Mouse (Mus musculus): ENCODE measurements around the gene Fermt3. TPM values are rescaled to one million over a fixed set of nuclear protein-coding genes. Genes with fewer than 3 reads are reported as not detected.

The Fermt3 gene
- polyA plus RNA-seq, 1 experiment from 2014 or later = 0.22 TPM

DNA sequence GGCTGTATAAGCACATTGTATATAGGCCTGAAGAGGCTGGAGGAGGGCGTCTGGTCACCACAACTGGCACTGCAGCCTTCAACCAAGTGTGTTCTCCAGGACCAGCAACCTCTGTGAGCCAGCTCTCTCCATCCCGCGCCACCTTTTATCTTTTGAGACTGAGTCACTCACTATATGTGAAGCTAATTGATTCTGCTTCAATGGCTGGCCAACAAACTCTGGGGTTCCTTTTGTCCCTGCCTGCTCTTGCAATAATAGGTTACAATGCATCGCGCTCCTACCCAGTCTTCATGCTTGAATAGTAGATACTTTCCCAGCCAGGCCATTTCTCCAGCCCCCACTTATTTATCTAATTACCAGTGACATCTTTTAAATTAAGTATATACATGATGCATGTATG is 35.6 kb downstream of the Fermt3 start:
- TF ChIP-seq CTCF (IDR thresholded peaks at IDR 0.05) = no peak
- ChIA-PET POLR2A (no interaction called here), CTCF (no interaction called here)

DNA sequence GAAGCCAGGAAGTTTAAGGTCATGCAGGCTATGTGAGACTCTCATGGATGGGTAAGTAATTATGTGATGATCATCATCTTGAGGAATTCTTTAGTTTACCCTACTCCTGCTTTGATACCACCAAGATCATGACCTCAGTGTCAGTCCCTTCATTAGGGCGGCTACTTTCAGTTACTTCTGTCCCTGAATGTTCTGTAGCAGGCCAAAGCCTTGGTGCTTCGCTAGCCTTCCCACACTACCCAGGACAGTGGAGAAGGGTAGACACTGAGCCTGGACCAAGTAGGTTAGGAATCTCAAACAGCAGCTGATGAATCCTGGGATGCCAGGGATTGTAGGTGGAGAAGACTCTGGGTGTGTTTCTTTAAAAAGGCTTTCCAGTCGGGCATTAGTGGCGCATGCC is 37.8 kb downstream of the Fermt3 start:
- no peak for TF ChIP-seq CTCF (IDR thresholded peaks at IDR 0.05)
- in situ Hi-C loops (cut with MboI; ENCODE audit: low pct_unique_long_range_greater_than_20kb) = no loop called here
- ChIA-PET POLR2A (interaction anchor here (1.0 to 2.0 kb wide), 4 partner anchors 10 to 29 kb away, joined by 3 to 8 read pairs (median 4); partner anchors contain the start of genes Nudt22 and Trpt1), CTCF (interaction anchor here (1.1 to 1.7 kb wide), 2 partner anchors 9 to 39 kb away, joined by 3 to 4 read pairs; no protein-coding TSS in a partner anchor)
- DNase-seq (ENCODE audit: low read depth, low spot score) = no peak
- H3K27me3 ChIP-seq = no peaks in the 10 kb centered on the region
- no peak for ATAC-seq

More for the DNA sequence above, 35.6 kb downstream of the Fermt3 start:
- no peak for DNase-seq (ENCODE audit: low read depth, low spot score)
- in situ Hi-C loops (cut with MboI; ENCODE audit: low pct_unique_long_range_greater_than_20kb) = no loop called here
- ATAC-seq = no peak
- H3K27me3 ChIP-seq = no peaks in the 10 kb centered on the region

DNA sequence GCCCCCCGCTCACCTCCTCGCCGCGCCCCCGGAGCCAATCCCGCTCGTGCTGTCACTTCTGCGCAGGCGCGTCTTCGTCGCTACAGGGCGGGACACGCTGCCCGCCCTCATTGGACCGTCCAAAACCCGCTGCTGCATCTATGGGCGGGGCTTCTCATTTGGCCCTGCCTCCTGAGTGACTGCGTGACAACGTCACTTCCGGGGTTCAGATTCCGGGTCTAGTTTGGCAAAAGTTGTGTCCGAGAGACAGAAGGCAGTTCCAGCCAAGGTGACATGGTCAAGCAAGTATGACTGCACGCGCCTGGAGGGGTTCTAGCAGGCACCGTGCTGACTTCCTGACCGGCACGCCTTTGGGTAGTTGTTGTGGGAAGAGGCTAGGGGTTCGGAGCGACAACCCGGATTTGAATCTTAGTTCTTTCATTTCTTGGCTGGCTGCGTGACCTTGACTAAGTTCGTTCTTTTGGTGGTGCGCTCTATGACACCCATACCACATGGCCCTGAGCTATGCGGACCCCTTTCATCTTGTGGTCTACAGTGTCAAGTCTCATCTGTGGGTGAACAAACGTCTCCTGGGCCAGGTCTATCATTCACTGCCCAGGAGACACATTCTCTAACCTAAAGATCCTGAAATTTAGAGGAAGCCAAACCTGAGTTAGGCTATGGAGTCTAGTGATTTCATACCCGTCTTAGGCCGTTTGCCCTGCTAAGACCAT is 38.7 kb downstream of the Fermt3 start, which contains the start of gene Fkbp2:
TSS of gene Fkbp2 (minus strand) at position 121 of the 713 bp plus-strand sequence.
- no peak for TF ChIP-seq CTCF (IDR thresholded peaks at IDR 0.05)
- ChIA-PET POLR2A (interaction anchor here (1.0 to 2.0 kb wide), 5 partner anchors 11 to 38 kb away, joined by 3 to 8 read pairs (median 3); partner anchors contain the start of genes Gpr137, Nudt22 and Trpt1), CTCF (interaction anchor here (0.8 to 5.5 kb wide), 15 partner anchors 8 to 74 kb away, joined by 3 to 36 read pairs (median 5); partner anchors contain the start of genes Catsperz, Dnajc4, Esrra and Nudt22)
- DNase-seq (ENCODE audit: low read depth, low spot score) = peak; percentile 94
- ATAC-seq = peak; percentile 58
- H3K27me3 ChIP-seq = no peaks in the 10 kb centered on the region
- in situ Hi-C loops (cut with MboI; ENCODE audit: low pct_unique_long_range_greater_than_20kb) = no loop called here

DNA sequence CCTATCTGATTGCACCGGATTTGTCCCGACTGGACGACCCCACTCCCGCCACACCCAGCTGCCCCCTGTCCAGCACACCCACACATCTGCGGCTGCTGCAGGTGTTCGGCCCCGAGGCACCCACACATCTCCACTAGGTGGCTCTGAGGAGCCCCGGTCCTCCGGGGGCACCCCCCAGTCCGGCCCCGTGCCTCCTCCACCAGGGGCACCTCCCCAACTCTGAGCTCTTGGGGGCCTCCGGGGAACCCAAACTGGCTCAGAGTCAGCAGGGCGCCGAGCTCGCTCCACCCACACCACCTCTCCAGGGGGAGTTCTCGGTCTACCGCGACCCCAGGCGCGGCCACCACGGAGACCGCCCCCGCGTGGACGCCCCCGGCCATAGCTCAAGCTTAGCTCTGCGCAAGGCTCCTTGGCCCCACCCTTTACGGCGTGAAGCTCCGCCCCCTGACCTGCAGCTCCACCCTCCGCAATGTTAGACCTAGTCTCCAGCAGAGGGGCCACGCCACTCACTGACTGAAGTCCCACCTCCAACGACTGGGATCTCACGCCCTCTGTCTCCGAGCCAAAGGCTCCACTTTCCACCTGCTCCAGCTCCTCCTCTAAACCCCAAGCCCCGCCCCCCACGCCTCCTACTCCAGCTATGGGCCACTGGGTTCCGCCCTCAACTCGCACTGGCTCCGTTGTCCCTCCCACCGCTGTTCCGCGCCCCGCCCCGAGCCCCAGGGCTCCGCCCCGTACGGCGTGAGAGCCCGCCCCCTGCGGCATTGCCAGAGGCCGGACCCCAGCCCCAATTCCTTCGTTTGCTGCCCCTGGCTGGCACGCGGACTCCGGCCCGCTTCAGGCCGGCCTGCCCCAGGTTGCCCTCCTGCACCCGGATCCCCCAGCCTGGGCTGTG is 39.5 kb downstream of the Fermt3 start:
- ChIA-PET POLR2A (interaction anchor here (1.2 to 7.0 kb wide), 4 partner anchors 16 to 57 kb away, joined by 3 to 44 read pairs (median 5); partner anchors contain the start of genes Gpr137, Nudt22 and Trpt1), CTCF (interaction anchor here (0.7 to 5.5 kb wide), 23 partner anchors 8 to 155 kb away, joined by 3 to 36 read pairs (median 5); partner anchors contain the start of genes Catsperz, Dnajc4, Esrra and Nudt22)
- TF ChIP-seq CTCF (IDR thresholded peaks at IDR 0.05) = no peak
- DNase-seq (ENCODE audit: low read depth, low spot score) (peak; percentile 97), ATAC-seq (peak; percentile 82)
- no peaks in the 10 kb centered on the region for H3K27me3 ChIP-seq
- in situ Hi-C loops (cut with MboI; ENCODE audit: low pct_unique_long_range_greater_than_20kb) = loop anchor here (5.0 kb wide), 1 partner anchor 57 kb away; the partner anchor contains the start of gene Esrra

DNA sequence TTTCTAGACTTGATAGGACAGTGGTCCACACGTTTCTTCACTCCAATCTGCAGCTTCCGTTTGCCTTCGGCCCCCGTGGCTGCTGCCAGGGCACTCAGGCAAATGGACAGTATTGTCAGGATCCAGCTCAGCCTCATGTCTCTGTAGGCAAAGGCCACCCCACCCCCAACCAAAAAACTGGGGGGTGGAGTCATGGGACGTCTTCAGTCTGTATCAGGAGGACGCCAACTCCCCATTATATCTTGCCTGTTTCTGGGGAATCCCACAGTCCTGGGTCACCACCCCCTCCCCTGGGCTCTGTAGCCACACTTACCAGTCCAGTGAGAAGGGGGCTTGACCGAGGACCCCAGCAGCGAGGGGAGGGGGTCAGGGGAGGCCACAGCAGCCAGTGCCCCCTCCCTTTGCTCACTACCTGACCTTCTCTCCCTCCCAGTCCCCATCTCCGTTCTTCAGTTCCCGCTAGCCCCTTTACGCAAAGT is 40.2 kb downstream of the Fermt3 start:
- H3K27me3 ChIP-seq = no peaks in the 10 kb centered on the region
- DNase-seq (ENCODE audit: low read depth, low spot score) = no peak
- no peak for ATAC-seq
- in situ Hi-C loops (cut with MboI; ENCODE audit: low pct_unique_long_range_greater_than_20kb) = loop anchor here (5.0 kb wide), 1 partner anchor 57 kb away; the partner anchor contains the start of gene Esrra
- TF ChIP-seq CTCF (IDR thresholded peaks at IDR 0.05) = no peak
- ChIA-PET POLR2A (interaction anchor here (1.3 to 7.0 kb wide), 3 partner anchors 17 to 56 kb away, joined by 4 to 44 read pairs (median 6); partner anchors contain the start of genes Nudt22 and Trpt1), CTCF (interaction anchor here (0.8 to 5.5 kb wide), 20 partner anchors 7 to 155 kb away, joined by 3 to 36 read pairs (median 4); partner anchors contain the start of genes Catsperz, Dnajc4, Esrra and Nudt22)

DNA sequence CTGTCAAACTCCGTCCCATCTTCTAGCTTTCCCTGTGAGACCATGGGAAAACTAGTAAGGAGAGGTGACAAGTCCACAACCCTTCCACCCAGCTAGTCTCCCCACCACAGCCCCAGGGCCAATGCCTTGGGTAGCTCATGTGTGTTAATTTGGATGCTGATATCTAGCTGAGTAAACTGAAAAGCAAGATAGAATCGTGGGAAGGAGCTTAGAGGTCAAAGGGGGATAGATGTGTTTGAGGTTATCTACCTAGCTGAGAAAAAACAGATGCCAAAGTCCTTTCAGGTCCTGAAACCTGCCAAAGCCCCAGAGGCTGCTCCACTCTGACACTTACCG is 40.7 kb downstream of the Fermt3 start:
- no peak for TF ChIP-seq CTCF (IDR thresholded peaks at IDR 0.05)
- ATAC-seq (no peak), DNase-seq (ENCODE audit: low read depth, low spot score) (no peak)
- ChIA-PET POLR2A (interaction anchor here (0.7 to 7.0 kb wide), 6 partner anchors 17 to 105 kb away, joined by 3 to 44 read pairs (median 4); partner anchors contain the start of genes Bad, Gpr137, Nudt22 and Trpt1), CTCF (interaction anchor here (1.0 to 5.5 kb wide), 7 partner anchors 8 to 55 kb away, joined by 3 to 36 read pairs (median 9); partner anchors contain the start of genes Catsperz, Dnajc4, Esrra and Nudt22)
- no peaks in the 10 kb centered on the region for H3K27me3 ChIP-seq
- in situ Hi-C loops (cut with MboI; ENCODE audit: low pct_unique_long_range_greater_than_20kb) = loop anchor here (5.0 kb wide), 1 partner anchor 56 kb away; the partner anchor contains the start of gene Esrra

DNA sequence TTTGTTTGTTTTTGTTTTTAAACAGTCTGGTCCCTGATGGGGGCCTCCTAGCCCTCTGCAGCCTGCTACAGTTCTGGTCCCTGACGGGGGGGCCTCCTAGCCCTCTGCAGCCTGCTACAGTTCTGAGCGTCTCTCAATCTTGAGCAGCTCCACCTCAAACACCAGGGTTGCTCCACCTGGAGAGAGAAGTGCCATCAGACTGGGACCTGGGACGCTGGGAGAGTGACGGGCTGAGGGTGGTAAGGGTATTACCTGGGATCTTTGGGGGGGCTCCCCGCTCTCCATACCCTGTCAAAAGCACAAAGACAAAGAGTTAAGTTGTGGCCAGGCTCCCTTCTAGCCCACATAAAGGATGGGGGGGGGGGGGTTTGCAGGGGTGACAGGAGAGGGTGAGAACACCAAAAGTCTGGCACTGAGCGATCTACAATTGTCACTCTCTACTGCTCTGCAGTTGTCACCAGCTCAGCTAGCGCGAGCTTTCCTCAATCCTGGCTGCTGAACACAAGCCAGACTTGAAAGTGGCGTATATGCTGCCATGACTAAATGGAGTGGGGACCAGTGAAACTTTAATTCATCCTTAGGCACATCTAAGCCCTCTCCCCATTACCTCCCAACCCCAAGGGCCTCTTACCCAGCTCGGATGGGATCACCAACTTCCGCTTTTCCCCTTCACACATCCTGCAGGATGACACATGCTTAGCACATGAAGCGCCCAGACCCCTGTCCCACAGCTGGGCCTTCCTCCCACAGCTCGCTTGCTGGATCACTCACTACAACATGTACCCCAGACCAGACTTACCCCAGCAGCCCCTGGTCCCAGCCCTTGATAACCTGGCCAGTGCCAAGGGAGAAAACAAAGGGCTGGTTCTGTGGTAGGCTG is 41.3 kb downstream of the Fermt3 start:
- in situ Hi-C loops (cut with MboI; ENCODE audit: low pct_unique_long_range_greater_than_20kb) = loop anchor here (5.0 kb wide), 1 partner anchor 56 kb away; the partner anchor contains the start of gene Esrra
- POLR2A ChIA-PET = interaction anchor here (0.7 to 7.0 kb wide), 6 partner anchors 17 to 105 kb away, joined by 3 to 44 read pairs (median 4); partner anchors contain the start of genes Bad, Gpr137, Nudt22 and Trpt1
- no peak for DNase-seq (ENCODE audit: low read depth, low spot score)
- CTCF ChIA-PET = interaction anchor here (1.0 to 5.5 kb wide), 7 partner anchors 8 to 55 kb away, joined by 3 to 36 read pairs (median 9); partner anchors contain the start of genes Catsperz, Dnajc4, Esrra and Nudt22
- H3K27me3 ChIP-seq = no peaks in the 10 kb centered on the region
- TF ChIP-seq CTCF (IDR thresholded peaks at IDR 0.05) = no peak
- no peak for ATAC-seq
